Mouse (Mus musculus): ENCODE data around the gene Anapc16. TPM values are rescaled to one million over a fixed set of nuclear protein-coding genes. Genes with fewer than 3 reads are reported as not detected.
A peak's percentile ranks its signal among the peaks of the same experiment; 100 is the strongest.

Anapc16 gene
- polyA plus RNA-seq, 1 experiment from 2014 or later, result 111 TPM

DNA sequence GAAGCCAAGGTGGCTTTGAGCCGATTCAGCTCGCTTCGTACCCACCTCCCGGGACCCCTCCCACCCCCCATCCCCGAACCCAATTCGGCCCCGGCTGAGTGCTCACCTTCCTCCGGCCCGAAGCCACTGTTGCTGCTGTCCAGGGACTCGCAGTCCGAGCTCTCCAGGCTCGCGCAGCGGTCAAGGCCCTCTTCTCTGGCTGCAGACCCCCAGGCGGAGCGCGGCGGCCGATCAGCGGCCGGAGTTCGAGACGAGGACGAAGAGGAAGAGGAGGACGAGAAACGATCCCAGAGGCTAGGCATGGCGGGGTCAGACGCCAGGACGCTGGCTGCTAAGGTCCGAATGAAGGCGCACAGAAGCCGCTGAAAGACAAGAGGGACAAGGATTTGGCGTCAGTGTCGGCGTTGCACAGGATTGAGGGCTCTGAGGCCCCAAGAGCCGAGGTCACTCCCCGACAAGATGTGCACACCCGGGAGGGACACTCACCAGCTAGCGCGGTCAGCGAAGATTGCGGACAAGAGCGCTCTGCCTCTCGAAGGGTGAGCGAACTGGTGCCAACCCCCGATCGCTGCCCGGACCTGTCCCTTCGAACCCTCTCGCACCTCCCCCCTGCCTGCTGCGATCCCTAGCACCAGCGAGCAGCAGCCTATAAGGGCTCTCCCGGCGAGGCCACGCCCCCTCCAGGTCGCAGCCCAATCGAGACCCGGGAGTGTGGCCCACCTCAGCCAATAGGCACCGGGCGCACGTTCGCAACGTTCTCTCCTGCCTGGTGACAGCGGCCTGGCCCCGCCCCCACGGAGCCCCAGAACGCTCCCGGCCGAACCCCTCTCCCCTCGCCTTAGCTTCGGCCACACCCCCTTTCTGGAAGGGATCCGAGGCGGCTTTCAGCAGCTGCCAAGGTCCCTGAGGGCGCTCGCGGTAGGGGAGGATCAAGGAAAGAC lies 51.5 kb downstream of the Anapc16 start, which contains the start of gene Ddit4:
TSS of gene Ddit4 (minus strand) at position 624 of the 941 bp plus-strand sequence.
- peaks cover 8% of the 10 kb centered on the region for H3K36me3 ChIP-seq
- H3K4me3 ChIP-seq, result peak within 1 kb of the TSS; percentile 76
- under 1% methylated on average over 76 of the region's 76 CpGs for WGBS
- H3K27ac ChIP-seq (replicated peaks), result peak within 1 kb of the TSS; percentile 95
- H3K9me3 ChIP-seq (replicated peaks), result no peaks in the 10 kb centered on the region
- peaks cover 56% of the 10 kb centered on the region for H3K4me1 ChIP-seq
- DNase-seq (ENCODE audit: low spot score), result peak; percentile 100
- no peaks in the 10 kb centered on the region for H3K27me3 ChIP-seq (ENCODE audit: low read depth, poor library complexity, severe bottlenecking)

DNA sequence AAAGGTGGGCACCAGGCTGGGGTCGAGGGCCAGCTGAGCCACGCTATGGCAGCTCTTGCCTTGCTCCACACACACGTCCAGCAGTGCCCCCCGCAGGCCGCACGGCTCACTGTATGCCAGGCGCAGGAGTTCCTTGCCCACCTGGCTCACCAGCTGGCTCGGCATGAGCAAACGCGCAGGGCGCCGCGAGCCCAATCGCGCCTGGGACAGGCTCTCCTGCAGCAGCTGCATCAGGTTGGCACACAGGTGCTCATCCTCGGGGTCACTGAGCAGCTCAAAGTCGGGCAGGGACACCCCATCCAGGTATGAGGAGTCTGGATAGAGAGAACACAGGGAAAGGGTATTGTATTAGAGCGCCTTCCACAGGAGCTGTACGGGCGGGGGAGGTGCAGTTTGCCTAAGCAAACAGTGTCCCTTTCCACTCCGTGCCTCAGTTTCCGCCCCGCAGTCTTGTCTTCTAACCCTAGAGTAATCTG lies 52.2 kb downstream of the Anapc16 start:
- peak overlapping the region; percentile 95 for H3K27ac ChIP-seq (replicated peaks)
- peaks cover 54% of the 10 kb centered on the region for H3K4me1 ChIP-seq
- no peaks in the 10 kb centered on the region for H3K27me3 ChIP-seq (ENCODE audit: low read depth, poor library complexity, severe bottlenecking)
- peak overlapping the region; percentile 76 for H3K4me3 ChIP-seq
- peak; percentile 75 for DNase-seq (ENCODE audit: low spot score)
- peaks cover 8% of the 10 kb centered on the region for H3K36me3 ChIP-seq
- H3K9me3 ChIP-seq (replicated peaks), result no peaks in the 10 kb centered on the region
- under 1% methylated on average over 23 of the region's 23 CpGs for WGBS

DNA sequence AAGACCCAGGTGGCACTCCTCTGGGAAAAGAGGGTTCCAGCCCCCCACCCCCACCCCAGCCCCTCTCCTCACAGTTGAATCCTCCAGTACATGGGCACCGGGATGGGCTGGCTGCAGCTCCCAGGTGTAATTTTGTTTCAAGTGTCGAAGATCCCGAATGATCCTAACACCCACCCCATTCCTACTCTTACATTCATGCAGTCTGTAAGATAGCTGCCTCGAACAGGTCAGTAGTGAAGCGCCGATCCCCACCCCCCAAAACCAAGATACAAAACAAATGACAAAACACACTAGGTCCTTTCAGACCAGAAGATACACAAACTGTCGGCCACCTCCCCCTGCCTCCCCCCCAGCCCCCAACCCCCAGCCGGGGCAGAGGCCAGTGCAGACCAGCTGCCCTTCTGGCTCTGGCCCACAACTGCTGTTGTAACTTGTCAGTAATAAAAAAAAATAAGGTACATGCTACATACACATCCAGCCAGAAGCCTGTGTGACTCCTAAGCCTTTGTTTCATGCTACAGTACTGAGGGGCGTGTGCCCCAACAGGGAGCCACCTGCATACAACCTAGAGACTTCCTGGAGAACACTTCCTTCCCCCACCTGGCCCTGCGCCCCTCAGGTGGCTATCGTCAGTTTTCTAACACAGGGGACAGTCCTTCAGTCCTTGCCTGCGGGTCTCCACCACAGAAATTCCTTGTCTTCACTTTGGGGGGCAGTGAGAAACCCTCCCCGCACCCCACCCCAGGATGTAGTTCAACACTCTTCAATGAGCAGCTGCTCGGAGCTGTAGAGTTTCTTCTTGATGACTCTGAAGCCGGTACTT lies 52.9 kb downstream of the Anapc16 start:
- Histone ChIP-seq H3K27ac (replicated peaks) (peak overlapping the region; percentile 95), H3K4me1 (peaks cover 54% of the 10 kb centered on the region), H3K4me3 (peak overlapping the region; percentile 76), H3K9me3 (replicated peaks) (no peaks in the 10 kb centered on the region), H3K27me3 (ENCODE audit: low read depth, poor library complexity, severe bottlenecking) (no peaks in the 10 kb centered on the region), H3K36me3 (peaks cover 8% of the 10 kb centered on the region)
- WGBS, result 44% methylated on average over 15 of the region's 15 CpGs
- no peak for DNase-seq (ENCODE audit: low spot score)

DNA sequence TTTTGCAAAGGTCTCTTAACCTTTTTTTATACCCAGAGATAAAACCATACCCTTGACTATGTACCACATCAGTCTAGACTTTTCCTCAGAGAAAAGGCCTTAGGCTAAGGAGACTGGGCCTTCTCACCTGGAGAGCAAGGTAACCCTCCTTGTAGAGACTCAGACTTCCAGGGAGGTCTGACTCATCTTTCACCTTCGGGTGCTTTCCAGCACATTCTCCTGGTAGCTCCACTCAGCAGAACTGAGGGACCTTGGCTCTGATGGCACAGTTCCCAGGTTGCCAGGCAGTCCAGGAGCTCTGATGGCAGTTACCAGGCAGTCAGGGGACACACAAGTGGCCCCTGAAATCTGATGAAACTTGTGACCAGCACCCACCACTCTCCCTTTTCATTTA lies 53.7 kb downstream of the Anapc16 start:
- H3K27ac ChIP-seq (replicated peaks), result 0 out of 2 replicates have a peak overlapping the region, but pooled peaks have one; percentile 55
- no peaks in the 10 kb centered on the region for H3K27me3 ChIP-seq (ENCODE audit: low read depth, poor library complexity, severe bottlenecking)
- no peaks in the 10 kb centered on the region for H3K9me3 ChIP-seq (replicated peaks)
- peaks cover 54% of the 10 kb centered on the region for H3K4me1 ChIP-seq
- H3K4me3 ChIP-seq, result peak overlapping the region; percentile 76
- peaks cover 8% of the 10 kb centered on the region for H3K36me3 ChIP-seq
- 79% methylated on average over 1 of the region's 1 CpGs for WGBS
- DNase-seq (ENCODE audit: low spot score), result no peak

DNA sequence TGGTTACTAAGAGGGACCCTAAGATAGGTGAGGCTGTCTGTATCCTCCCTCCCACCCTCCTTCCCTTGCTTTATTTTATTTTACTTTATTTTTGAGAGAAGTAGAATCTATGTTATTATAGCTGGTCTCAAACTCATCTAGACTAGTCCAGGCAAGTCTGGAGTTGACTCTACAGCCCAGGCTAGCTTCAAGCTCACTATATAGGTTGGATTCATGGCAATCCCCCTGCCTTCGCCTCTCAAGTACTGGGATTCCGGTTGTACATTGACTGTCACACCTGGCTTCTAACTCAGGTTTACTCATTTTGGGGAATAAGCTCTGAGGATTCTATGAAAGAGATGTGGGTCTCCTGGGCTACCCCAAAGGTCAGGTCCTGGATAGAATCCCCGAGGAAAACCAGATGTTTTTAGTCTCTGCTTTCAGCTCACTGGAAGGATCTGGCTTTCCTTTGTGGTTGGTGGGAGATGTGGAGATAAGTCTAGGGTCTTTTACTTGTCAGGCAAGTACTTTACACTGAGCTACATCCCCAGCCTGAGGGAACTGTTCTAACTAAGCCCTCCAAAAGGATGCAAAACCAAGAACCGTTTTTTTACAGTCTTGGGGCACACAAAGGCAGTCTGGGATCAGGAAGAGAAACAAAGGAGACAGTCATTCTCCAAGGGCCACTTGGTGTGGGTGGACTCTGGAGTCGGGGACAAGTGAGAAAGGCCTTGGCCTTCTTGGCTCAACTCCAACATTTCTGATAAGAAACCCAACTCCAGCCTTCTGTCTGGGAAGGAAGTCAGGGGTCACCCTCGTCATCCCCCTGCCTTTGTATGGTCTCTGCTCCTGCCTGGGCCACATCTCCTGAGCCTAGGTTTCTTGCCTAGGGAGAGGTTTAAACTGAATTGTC lies 54.3 kb downstream of the Anapc16 start:
- WGBS, result 68% methylated on average over 6 of the region's 6 CpGs
- peak overlapping the region; percentile 55 for H3K27ac ChIP-seq (replicated peaks)
- peaks cover 54% of the 10 kb centered on the region for H3K4me1 ChIP-seq
- no peak for DNase-seq (ENCODE audit: low spot score)
- H3K27me3 ChIP-seq (ENCODE audit: low read depth, poor library complexity, severe bottlenecking), result 0 out of 2 replicates have a peak, but pooled peaks cover 3% of the 10 kb centered on the region
- H3K4me3 ChIP-seq, result no peak overlapping the region
- H3K9me3 ChIP-seq (replicated peaks), result no peaks in the 10 kb centered on the region
- peaks cover 8% of the 10 kb centered on the region for H3K36me3 ChIP-seq

GRCm38 (mm10) chr10:59947296-59948073 lies 55.5 kb downstream of the Anapc16 start:
- Histone ChIP-seq H3K4me1 (peaks cover 54% of the 10 kb centered on the region), H3K9me3 (replicated peaks) (no peaks in the 10 kb centered on the region), H3K27me3 (ENCODE audit: low read depth, poor library complexity, severe bottlenecking) (peaks cover 4% of the 10 kb centered on the region; the same call in 1 of the 2 replicates), H3K36me3 (peaks cover 8% of the 10 kb centered on the region), H3K27ac (replicated peaks) (0 out of 2 replicates have a peak overlapping the region, but pooled peaks have one; percentile 55), H3K4me3 (no peak overlapping the region)
- WGBS, result 73% methylated on average over 7 of the region's 7 CpGs
- DNase-seq (ENCODE audit: low spot score), result no peak

GRCm38 (mm10) chr10:59946362-59946761 lies 56.6 kb downstream of the Anapc16 start:
- Histone ChIP-seq H3K4me1 (peaks cover 51% of the 10 kb centered on the region), H3K4me3 (no peak overlapping the region), H3K36me3 (peaks cover 8% of the 10 kb centered on the region), H3K27ac (replicated peaks) (no peak overlapping the region), H3K9me3 (replicated peaks) (no peaks in the 10 kb centered on the region), H3K27me3 (ENCODE audit: low read depth, poor library complexity, severe bottlenecking) (peaks cover 13% of the 10 kb centered on the region)
- 92% methylated on average over 5 of the region's 5 CpGs for WGBS
- no peak for DNase-seq (ENCODE audit: low spot score)

- Histone ChIP-seq H3K9me3 (replicated peaks) (no peaks in the 10 kb centered on the region), H3K4me3 (no peak overlapping the region), H3K4me1 (peaks cover 42% of the 10 kb centered on the region), H3K36me3 (peaks cover 8% of the 10 kb centered on the region), H3K27me3 (ENCODE audit: low read depth, poor library complexity, severe bottlenecking) (peaks cover 13% of the 10 kb centered on the region), H3K27ac (replicated peaks) (no peak overlapping the region)
- 88% methylated on average over 3 of the region's 3 CpGs for WGBS
- DNase-seq (ENCODE audit: low spot score), result no peak
These were observed 57.5 kb downstream of the Anapc16 start for GRCm38 (mm10) chr10:59945416-59945815.

GRCm38 (mm10) chr10:59943421-59943989 lies 59.4 kb downstream of the Anapc16 start:
- Histone ChIP-seq H3K36me3 (no peaks in the 10 kb centered on the region), H3K4me1 (peaks cover 23% of the 10 kb centered on the region), H3K4me3 (peak overlapping the region; percentile 35), H3K27ac (replicated peaks) (peak overlapping the region; percentile 73), H3K27me3 (ENCODE audit: low read depth, poor library complexity, severe bottlenecking) (peaks cover 13% of the 10 kb centered on the region), H3K9me3 (replicated peaks) (no peaks in the 10 kb centered on the region)
- WGBS, result 74% methylated on average over 13 of the region's 13 CpGs
- no peak for DNase-seq (ENCODE audit: low spot score)

DNA sequence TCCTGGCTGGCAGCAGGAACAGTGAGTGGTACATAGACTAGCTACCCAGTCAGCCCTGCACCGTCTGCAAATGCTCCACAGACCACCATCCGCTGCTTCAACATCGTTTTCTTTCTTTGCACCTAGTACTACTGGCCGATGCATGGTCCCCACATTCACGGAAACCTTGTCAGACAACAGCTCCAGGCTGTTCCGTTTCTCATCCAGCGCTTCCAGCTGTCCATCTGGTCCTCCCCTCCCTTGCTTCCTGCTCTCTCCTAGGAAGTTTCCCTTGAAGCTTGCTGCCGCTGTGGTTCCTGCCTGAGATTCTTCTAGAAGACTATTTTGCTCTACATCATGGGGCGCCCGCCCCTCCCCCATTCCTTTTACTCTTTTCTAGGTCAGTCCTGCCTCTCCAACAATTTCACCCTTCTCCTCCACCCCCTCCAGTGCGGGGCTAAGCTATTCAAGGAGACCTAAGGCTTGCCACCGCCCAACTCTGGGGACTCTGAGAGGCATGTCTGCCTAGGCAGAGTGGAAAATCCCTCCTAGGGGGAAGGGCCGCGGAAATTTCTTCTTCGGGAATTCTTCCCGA lies 60.0 kb downstream of the Anapc16 start:
- no peak for DNase-seq (ENCODE audit: low spot score)
- Histone ChIP-seq H3K27me3 (ENCODE audit: low read depth, poor library complexity, severe bottlenecking) (peaks cover 13% of the 10 kb centered on the region), H3K4me1 (peaks cover 18% of the 10 kb centered on the region), H3K36me3 (no peaks in the 10 kb centered on the region), H3K9me3 (replicated peaks) (no peaks in the 10 kb centered on the region), H3K4me3 (peak overlapping the region; percentile 35), H3K27ac (replicated peaks) (peak overlapping the region; percentile 73)
- WGBS, result 5% methylated on average over 16 of the region's 16 CpGs
